Mouse (Mus musculus) hindbrain, embryonic 16.5 days (tissue): Measurements from ENCODE around the gene Mgst2. TPM values are rescaled to one million over a fixed set of nuclear protein-coding genes. Genes with fewer than 3 reads are reported as not detected.
A peak's percentile ranks its signal among the peaks of the same experiment; 100 is the strongest.

Source experiments
- ATAC-seq: fragments of 200-750 bp; cut with Nextera tagmentation; 2 replicates; pipeline ENCODE4 v1.8.0; 2017; ENCODE audit warnings: moderate TSS enrichment, moderate library complexity
- H3K27ac ChIP-seq: fragments of 300-500 bp; sonication (generic); 2 replicates; pipeline ENCODE4 v1.5.1; 2014; ENCODE audit warnings: low read depth, mild to moderate bottlenecking, control low read depth, low read length, moderate library complexity
- H3K27me3 ChIP-seq: fragments of 300-500 bp; sonication (generic); replicated peaks from 2 replicates; pipeline ENCODE4 v1.6.1; 2014; ENCODE audit warnings: low read length; ENCODE audit not compliant: control insufficient read depth, insufficient read depth
- H3K36me3 ChIP-seq: fragments of 300-500 bp; sonication (generic); 2 replicates; pipeline ENCODE4 v1.6.1; 2014; ENCODE audit warnings: mild to moderate bottlenecking, low read length, moderate library complexity, mixed read lengths; ENCODE audit not compliant: control insufficient read depth, insufficient read depth
- H3K4me1 ChIP-seq: fragments of 300-500 bp; sonication (generic); 2 replicates; pipeline ENCODE4 v1.6.1; 2014; ENCODE audit warnings: low read depth, low read length; ENCODE audit not compliant: control insufficient read depth, insufficient read depth
- H3K4me2 ChIP-seq: fragments of 300-500 bp; sonication (generic); 2 replicates; pipeline ENCODE4 v1.6.1; 2014; ENCODE audit warnings: mild to moderate bottlenecking, low read length, control low read depth, moderate library complexity
- H3K4me3 ChIP-seq: fragments of 300-500 bp; sonication (generic); 2 replicates; pipeline ENCODE4 v1.5.1; 2014; ENCODE audit warnings: mild to moderate bottlenecking, low read length, control low read depth, moderate library complexity
- H3K9ac ChIP-seq: fragments of 300-500 bp; sonication (generic); 2 replicates; pipeline ENCODE4 v1.6.1; 2014; ENCODE audit warnings: low read depth, mild to moderate bottlenecking, control low read depth, low read length, moderate library complexity
- H3K9me3 ChIP-seq: fragments of 300-500 bp; sonication (generic); 2 replicates; pipeline ENCODE4 v1.6.1; 2014; ENCODE audit warnings: mild to moderate bottlenecking, low read length, moderate library complexity; ENCODE audit not compliant: control insufficient read depth
- WGBS: fragments of 180-500 bp; shearing (Covaris S2); extraction: QIAGEN DNeasy Blood & Tissue Kit; methylation state at CpG from one replicate; pipeline ENCODE4 v1.1.7; 2014; 5-methylcytosine and 5-hydroxymethylcytosine counted together
- polyA plus RNA-seq: library from polyadenylated mRNA; unstranded; fragments of >200 nt; fragmentation: Nextera tagmentation; extraction: Ambion mirVana; gene quantifications from 2 replicates; pipeline ENCODE4 v1.2.1, GENCODE M21; 2015

The Mgst2 gene
- polyA plus RNA-seq, 1 experiment from 2014 or later = 0.33 TPM

- no peak overlapping the region for H3K9ac ChIP-seq
- H3K4me1 ChIP-seq = no peaks in the 10 kb centered on the region
- H3K9me3 ChIP-seq = no peaks in the 10 kb centered on the region
- no peak overlapping the region for H3K27ac ChIP-seq
- H3K4me2 ChIP-seq = no peak overlapping the region
- no peaks in the 10 kb centered on the region for H3K36me3 ChIP-seq
- ATAC-seq = no peak
- H3K4me3 ChIP-seq = no peak overlapping the region
- no peaks in the 10 kb centered on the region for H3K27me3 ChIP-seq
- 78% methylated on average over 11 of the region's 11 CpGs for WGBS
These were observed 1.9 kb downstream of the Mgst2 start for GRCm38 (mm10) chr3:51661880-51662550.

DNA sequence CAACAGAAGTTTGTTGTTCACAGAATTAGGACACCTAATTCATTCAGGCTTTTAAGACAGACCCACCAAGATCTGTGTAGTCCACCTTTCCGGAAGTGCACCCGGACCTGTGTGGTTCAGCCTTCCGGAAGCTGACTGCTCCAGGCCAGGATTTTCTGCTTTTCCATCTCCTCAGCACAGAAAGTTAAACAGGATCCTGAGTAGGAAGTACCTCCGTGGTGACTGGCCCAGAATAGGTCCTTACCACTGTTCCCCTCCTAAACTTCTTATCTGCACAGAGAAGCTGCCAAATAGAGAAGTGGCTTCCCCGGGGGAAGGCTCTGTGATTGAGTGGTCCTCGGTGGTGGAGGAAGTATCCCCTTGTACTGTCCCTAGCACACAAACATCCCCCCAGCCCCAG, 2.4 kb downstream of the Mgst2 start:
- Histone ChIP-seq H3K27me3 (no peaks in the 10 kb centered on the region), H3K4me1 (no peaks in the 10 kb centered on the region), H3K4me2 (no peak overlapping the region), H3K9me3 (no peaks in the 10 kb centered on the region), H3K4me3 (no peak overlapping the region), H3K36me3 (no peaks in the 10 kb centered on the region), H3K27ac (no peak overlapping the region), H3K9ac (no peak overlapping the region)
- 77% methylated on average over 6 of the region's 6 CpGs for WGBS
- ATAC-seq = no peak

GRCm38 (mm10) chr3:51668607-51669006, 8.4 kb downstream of the Mgst2 start:
- Histone ChIP-seq H3K4me3 (no peak overlapping the region), H3K9me3 (no peaks in the 10 kb centered on the region), H3K27me3 (no peaks in the 10 kb centered on the region), H3K36me3 (no peaks in the 10 kb centered on the region), H3K27ac (no peak overlapping the region), H3K9ac (no peak overlapping the region), H3K4me1 (no peaks in the 10 kb centered on the region), H3K4me2 (no peak overlapping the region)
- ATAC-seq = no peak
- WGBS = 47% methylated on average over 2 of the region's 2 CpGs

GRCm38 (mm10) chr3:51670414-51671070, 10.4 kb downstream of the Mgst2 start:
- Histone ChIP-seq H3K27ac (no peak overlapping the region), H3K36me3 (no peaks in the 10 kb centered on the region), H3K4me1 (no peaks in the 10 kb centered on the region), H3K9ac (no peak overlapping the region), H3K9me3 (no peaks in the 10 kb centered on the region), H3K4me3 (no peak overlapping the region), H3K27me3 (no peaks in the 10 kb centered on the region), H3K4me2 (no peak overlapping the region)
- 80% methylated on average over 5 of the region's 5 CpGs for WGBS
- ATAC-seq = no peak

DNA sequence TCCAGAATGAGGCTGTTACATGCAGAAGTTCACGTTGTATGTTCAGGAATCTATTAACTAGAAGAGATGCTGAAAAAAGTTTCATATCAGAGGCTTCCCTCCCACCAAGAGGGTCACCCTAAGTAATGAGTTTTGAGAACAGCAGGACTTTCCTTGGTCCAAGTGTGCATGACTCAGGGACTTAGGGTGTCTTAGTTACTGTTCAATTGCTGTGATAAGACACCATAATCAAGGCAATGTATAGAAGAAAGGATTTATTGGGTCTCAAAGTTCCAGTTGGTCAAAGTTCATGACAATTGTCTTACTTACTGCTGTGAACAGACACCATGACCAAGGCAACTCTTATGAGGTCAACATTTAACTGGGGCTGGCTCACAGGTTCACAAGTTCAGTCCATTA, 10.9 kb downstream of the Mgst2 start:
- Histone ChIP-seq H3K27ac (no peak overlapping the region), H3K4me3 (no peak overlapping the region), H3K9ac (no peak overlapping the region), H3K4me2 (no peak overlapping the region), H3K9me3 (no peaks in the 10 kb centered on the region), H3K36me3 (no peaks in the 10 kb centered on the region), H3K27me3 (no peaks in the 10 kb centered on the region), H3K4me1 (no peaks in the 10 kb centered on the region)
- 89% methylated on average over 1 of the region's 1 CpGs for WGBS
- no peak for ATAC-seq

DNA sequence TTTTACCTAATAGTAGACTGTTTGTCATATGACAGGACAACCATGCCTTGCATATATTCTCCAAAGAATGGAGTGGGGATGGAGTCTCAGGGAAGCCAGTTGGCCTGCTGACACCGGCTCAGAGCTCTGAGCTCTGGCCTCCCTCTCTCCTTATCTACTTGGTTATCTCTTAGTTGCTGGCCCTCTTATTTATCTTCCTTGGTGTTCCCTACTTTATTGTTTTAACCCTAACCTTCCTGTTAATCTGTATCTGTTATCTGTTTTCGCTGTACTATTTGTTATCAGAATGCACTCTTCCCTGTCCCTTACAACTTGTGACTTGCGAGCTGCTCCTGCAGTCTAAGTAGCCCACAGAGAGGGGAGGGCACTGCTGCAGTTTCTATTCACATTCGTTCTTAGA, 12.5 kb downstream of the Mgst2 start:
- no peaks in the 10 kb centered on the region for H3K36me3 ChIP-seq
- H3K27me3 ChIP-seq = no peaks in the 10 kb centered on the region
- no peak overlapping the region for H3K4me3 ChIP-seq
- no peaks in the 10 kb centered on the region for H3K4me1 ChIP-seq
- no peak for ATAC-seq
- no peak overlapping the region for H3K27ac ChIP-seq
- no peaks in the 10 kb centered on the region for H3K9me3 ChIP-seq
- H3K9ac ChIP-seq = no peak overlapping the region
- no peak overlapping the region for H3K4me2 ChIP-seq
- 57% methylated on average over 4 of the region's 4 CpGs for WGBS

- no peak overlapping the region for H3K4me3 ChIP-seq
- 75% methylated on average over 21 of the region's 21 CpGs for WGBS
- ATAC-seq = 0 out of 2 replicates have a peak, but pooled peaks have one; percentile 48
- no peaks in the 10 kb centered on the region for H3K36me3 ChIP-seq
- no peaks in the 10 kb centered on the region for H3K4me1 ChIP-seq
- H3K27me3 ChIP-seq = no peaks in the 10 kb centered on the region
- H3K27ac ChIP-seq = no peak overlapping the region
- no peaks in the 10 kb centered on the region for H3K9me3 ChIP-seq
- no peak overlapping the region for H3K4me2 ChIP-seq
- H3K9ac ChIP-seq = no peak overlapping the region
These were observed 13.4 kb downstream of the Mgst2 start for GRCm38 (mm10) chr3:51673408-51674086.

DNA sequence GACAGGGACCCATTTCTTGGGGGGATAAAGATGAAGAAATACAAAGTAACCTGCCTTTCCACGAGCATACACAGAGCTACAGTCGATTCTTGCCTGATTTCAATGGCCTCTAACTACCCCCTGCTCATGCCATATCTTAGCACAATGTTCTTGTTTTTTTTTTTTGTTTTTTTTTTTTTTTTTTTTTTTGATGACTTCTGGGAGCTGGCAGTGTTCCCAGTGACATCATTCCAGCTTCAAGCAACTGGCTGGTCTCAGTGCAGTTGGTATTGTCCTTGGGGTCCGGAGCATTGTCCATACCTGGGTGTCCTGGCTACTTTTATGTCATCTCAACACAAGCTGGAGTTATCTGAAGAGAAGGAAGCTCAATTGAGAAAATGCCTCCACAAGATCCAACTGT, 14.8 kb downstream of the Mgst2 start:
- Histone ChIP-seq H3K4me2 (no peak overlapping the region), H3K27ac (no peak overlapping the region), H3K36me3 (no peaks in the 10 kb centered on the region), H3K27me3 (no peaks in the 10 kb centered on the region), H3K4me1 (no peaks in the 10 kb centered on the region), H3K4me3 (no peak overlapping the region), H3K9me3 (no peaks in the 10 kb centered on the region), H3K9ac (no peak overlapping the region)
- whole genome bisulfite sequencing = 73% methylated on average over 3 of the region's 3 CpGs
- ATAC-seq = no peak

- Histone ChIP-seq H3K9ac (no peak overlapping the region), H3K27me3 (no peaks in the 10 kb centered on the region), H3K4me1 (no peaks in the 10 kb centered on the region), H3K36me3 (peaks cover 6% of the 10 kb centered on the region), H3K4me2 (no peak overlapping the region), H3K4me3 (no peak overlapping the region), H3K9me3 (no peaks in the 10 kb centered on the region), H3K27ac (no peak overlapping the region)
- no peak for ATAC-seq
- WGBS = 95% methylated on average over 6 of the region's 6 CpGs
These were observed 25.4 kb downstream of the Mgst2 start for GRCm38 (mm10) chr3:51685539-51685938.
